Mouse (Mus musculus) kidney, adult 9 months (tissue): ENCODE results near the gene Ehmt2.
"Not testable (repeated sequence)": the region's sequence is repeated elsewhere in the genome, so short reads cannot be mapped to it uniquely, and the experiment has no call there.

ENCODE experiments used
- DNase-seq: peaks from one replicate; pipeline ENCODE4 v3.0.0; 2022

Gene Ehmt2

GRCm38 (mm10) chr17:34893072-34893824 lies 5.0 kb upstream of the Ehmt2 start:
- DNase-seq: no peak

- DNase-seq: peak; percentile 96
These were observed 4.1 kb upstream of the Ehmt2 start for GRCm38 (mm10) chr17:34894074-34894597.

- peak; percentile 54 for DNase-seq
These were observed 3.3 kb upstream of the Ehmt2 start for GRCm38 (mm10) chr17:34894801-34895530.

- peak; percentile 26 for DNase-seq
These were observed 2.5 kb upstream of the Ehmt2 start for GRCm38 (mm10) chr17:34895724-34896123.

GRCm38 (mm10) chr17:34896366-34896765 lies 1.9 kb upstream of the Ehmt2 start:
- peak; percentile 28 for DNase-seq

GRCm38 (mm10) chr17:34897373-34898159 lies 703 bp upstream of the Ehmt2 start:
- DNase-seq: peak; percentile 59

GRCm38 (mm10) chr17:34898706-34899052 lies 410 bp downstream of the Ehmt2 start:
- DNase-seq: no peak

- DNase-seq: peak; percentile 64
These were observed 1.0 kb downstream of the Ehmt2 start for GRCm38 (mm10) chr17:34899053-34899889.

- DNase-seq: peak; percentile 50
These were observed 1.6 kb downstream of the Ehmt2 start for GRCm38 (mm10) chr17:34899890-34900243.

- DNase-seq: not testable (repeated sequence)
These were observed 2.6 kb downstream of the Ehmt2 start for GRCm38 (mm10) chr17:34900826-34901225.

- not testable (repeated sequence) for DNase-seq
These were observed 3.7 kb downstream of the Ehmt2 start for GRCm38 (mm10) chr17:34901948-34902347.

GRCm38 (mm10) chr17:34902895-34903294 lies 4.6 kb downstream of the Ehmt2 start:
- no peak for DNase-seq

- DNase-seq: peak; percentile 80
These were observed 12.7 kb downstream of the Ehmt2 start for GRCm38 (mm10) chr17:34910982-34911381.

GRCm38 (mm10) chr17:34911945-34912351 lies 13.7 kb downstream of the Ehmt2 start:
- peak; percentile 90 for DNase-seq

GRCm38 (mm10) chr17:34913930-34914665 lies 15.8 kb downstream of the Ehmt2 start, which contains the start of gene Slc44a4:
TSS of gene Slc44a4 (plus strand) at chr17:34914466.
- DNase-seq: peak; percentile 62

- DNase-seq: peak; percentile 91
These were observed 17.2 kb downstream of the Ehmt2 start for GRCm38 (mm10) chr17:34915410-34915831.

GRCm38 (mm10) chr17:34916316-34916715 lies 18.0 kb downstream of the Ehmt2 start:
- DNase-seq: no peak

- DNase-seq: no peak
These were observed 18.9 kb downstream of the Ehmt2 start for GRCm38 (mm10) chr17:34917188-34917587.

- no peak for DNase-seq
These were observed 24.7 kb downstream of the Ehmt2 start for GRCm38 (mm10) chr17:34922939-34923338.

GRCm38 (mm10) chr17:34924258-34924657 lies 26.0 kb downstream of the Ehmt2 start:
- no peak for DNase-seq

GRCm38 (mm10) chr17:34927306-34928019 lies 29.2 kb downstream of the Ehmt2 start:
- DNase-seq: no peak
